Mouse (Mus musculus): ENCODE data around the gene Dpy30. TPM values are rescaled to one million over a fixed set of nuclear protein-coding genes. Genes with fewer than 3 reads are reported as not detected.
"Not testable (repeated sequence)": the region's sequence is repeated elsewhere in the genome, so short reads cannot be mapped to it uniquely, and the experiment has no call there.

The Dpy30 gene
- polyA plus RNA-seq, 1 experiment from 2014 or later = 207 TPM

DNA sequence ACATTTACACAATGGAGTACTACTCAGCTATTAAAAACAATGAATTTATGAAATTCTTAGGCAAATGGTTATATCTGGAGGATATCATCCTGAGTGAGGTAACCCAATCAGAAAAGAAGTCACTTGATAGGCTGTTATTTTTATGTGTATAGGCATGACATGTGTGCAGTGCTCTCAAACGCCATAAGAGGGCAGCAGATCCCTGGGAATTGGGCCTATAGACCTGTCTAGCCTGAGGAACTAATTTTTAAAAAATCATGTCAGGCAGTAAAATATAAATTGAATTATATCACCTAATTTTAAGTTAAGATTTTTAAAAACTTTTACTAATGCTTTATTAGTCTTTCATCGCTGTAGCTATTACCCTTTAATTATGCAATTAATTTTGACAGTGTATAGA lies 4.4 kb upstream of the Dpy30 start:
- not testable (repeated sequence) for H3K4me1 ChIP-seq (ENCODE audit: insufficient read depth); H3K27me3 ChIP-seq (ENCODE audit: insufficient read depth, low read length); H3K36me3 ChIP-seq (ENCODE audit: insufficient read depth); H3K4me3 ChIP-seq (ENCODE audit: low read depth, low read length); H3K4me2 ChIP-seq; H3K27ac ChIP-seq (ENCODE audit: low read depth); ATAC-seq (ENCODE audit: insufficient read depth); H3K9me3 ChIP-seq (ENCODE audit: low read depth, low read length); H3K9ac ChIP-seq
- TF ChIP-seq CTCF (IDR thresholded peaks at IDR 0.05; ENCODE audit: low read depth) = peak; percentile 63
- DNase-seq = peak; percentile 78
- 42% methylated on average over 2 of the region's 2 CpGs for WGBS

DNA sequence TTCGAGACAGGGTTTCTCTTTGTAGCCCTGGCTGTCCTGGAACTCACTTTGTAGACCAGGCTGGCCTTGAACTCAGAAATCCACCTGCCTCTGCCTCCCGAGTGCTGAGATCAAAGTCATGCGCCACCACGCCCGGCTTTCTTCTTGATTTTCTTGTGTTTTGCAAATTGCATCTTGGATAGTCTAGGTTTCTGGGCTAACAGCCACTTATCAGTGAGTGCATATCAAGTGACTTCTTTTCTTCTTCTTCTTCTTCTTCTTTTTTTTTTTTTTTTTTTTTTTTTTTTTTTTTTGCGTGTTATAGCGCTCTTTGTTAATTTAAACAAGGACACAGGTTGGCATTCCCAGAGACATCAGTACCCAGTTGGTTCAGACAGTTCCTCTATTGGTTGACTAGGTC lies 3.5 kb upstream of the Dpy30 start:
- H3K4me1 ChIP-seq (ENCODE audit: insufficient read depth); H3K27me3 ChIP-seq (ENCODE audit: insufficient read depth, low read length); DNase-seq; H3K36me3 ChIP-seq (ENCODE audit: insufficient read depth); ATAC-seq (ENCODE audit: insufficient read depth); H3K4me3 ChIP-seq (ENCODE audit: low read depth, low read length); H3K4me2 ChIP-seq; H3K27ac ChIP-seq (ENCODE audit: low read depth); H3K9me3 ChIP-seq (ENCODE audit: low read depth, low read length); H3K9ac ChIP-seq: not testable (repeated sequence)
- WGBS = 92% methylated on average over 7 of the region's 7 CpGs

DNA sequence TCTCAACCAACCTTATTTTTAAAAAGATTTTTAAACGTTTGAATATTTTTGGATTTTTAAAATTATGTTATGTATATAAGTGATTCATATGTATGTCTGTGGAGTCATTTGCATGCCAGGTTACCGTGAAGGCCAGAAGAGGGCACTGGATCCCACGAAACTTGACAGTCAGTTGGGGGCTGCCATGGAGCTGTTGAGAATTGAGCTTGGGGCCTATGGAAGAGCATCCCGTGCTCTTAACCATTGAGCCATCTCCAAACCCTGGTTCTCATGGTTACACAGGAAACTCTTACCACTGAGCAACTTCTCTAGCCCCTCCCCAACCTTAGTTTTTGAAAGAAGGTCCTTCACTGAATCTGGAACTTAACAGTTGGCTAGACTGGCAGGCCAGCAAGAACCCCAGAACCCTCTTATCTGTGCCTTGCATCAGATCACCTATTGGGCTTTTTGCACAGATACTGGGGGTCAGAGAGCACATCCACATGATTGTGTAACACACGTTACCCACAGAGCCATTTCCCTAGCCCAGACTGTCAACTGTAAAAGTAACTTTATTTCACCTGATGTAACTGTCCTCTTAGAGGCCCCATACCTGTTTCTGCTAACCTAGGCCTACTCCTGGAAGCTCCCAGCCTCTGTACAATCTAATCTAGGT lies 1.2 kb downstream of the Dpy30 start:
- no peak overlapping the region for H3K9ac ChIP-seq
- ATAC-seq (ENCODE audit: insufficient read depth) (no peak), DNase-seq (peak; percentile 49)
- H3K27ac ChIP-seq (ENCODE audit: low read depth) = no peak overlapping the region
- H3K9me3 ChIP-seq (ENCODE audit: low read depth, low read length) = no peaks in the 10 kb centered on the region
- H3K4me3 ChIP-seq (ENCODE audit: low read depth, low read length) = no peak overlapping the region
- TF ChIP-seq CTCF (IDR thresholded peaks at IDR 0.05; ENCODE audit: low read depth) = peak; percentile 27; the same call in 1 of the 2 replicates
- H3K4me2 ChIP-seq = no peak overlapping the region
- WGBS = 48% methylated on average over 5 of the region's 5 CpGs
- no peaks in the 10 kb centered on the region for H3K27me3 ChIP-seq (ENCODE audit: insufficient read depth, low read length)
- no peaks in the 10 kb centered on the region for H3K4me1 ChIP-seq (ENCODE audit: insufficient read depth)
- H3K36me3 ChIP-seq (ENCODE audit: insufficient read depth) = no peaks in the 10 kb centered on the region

DNA sequence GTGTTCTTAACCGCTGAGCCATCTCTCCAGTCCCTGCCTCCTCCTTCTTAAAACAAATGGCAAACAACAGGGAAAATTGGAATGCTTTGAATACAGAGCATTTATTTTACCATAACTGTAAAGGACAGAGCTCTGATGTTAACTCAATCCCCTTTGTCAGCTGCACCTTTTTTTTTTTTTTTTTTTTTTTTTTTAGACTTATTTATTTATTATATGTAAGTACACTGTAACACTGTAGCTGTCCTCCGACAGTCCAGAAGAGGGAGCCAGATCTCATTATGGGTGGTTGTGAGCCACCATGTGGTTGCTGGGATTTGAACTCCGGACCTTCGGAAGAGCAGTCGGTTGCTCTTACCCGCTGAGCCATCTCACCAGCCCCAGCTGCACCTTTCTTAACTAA lies 5.0 kb downstream of the Dpy30 start:
- Histone ChIP-seq H3K9ac (no peak overlapping the region), H3K9me3 (ENCODE audit: low read depth, low read length) (no peaks in the 10 kb centered on the region), H3K27me3 (ENCODE audit: insufficient read depth, low read length) (no peaks in the 10 kb centered on the region), H3K4me3 (ENCODE audit: low read depth, low read length) (no peak overlapping the region), H3K4me2 (no peak overlapping the region), H3K36me3 (ENCODE audit: insufficient read depth) (peaks cover 7% of the 10 kb centered on the region; the same call in 1 of the 2 replicates), H3K4me1 (ENCODE audit: insufficient read depth) (peaks cover 4% of the 10 kb centered on the region; the same call in 1 of the 2 replicates), H3K27ac (ENCODE audit: low read depth) (no peak overlapping the region)
- ATAC-seq (ENCODE audit: insufficient read depth) = no peak
- peak; percentile 8; the same call in 1 of the 2 replicates for TF ChIP-seq CTCF (IDR thresholded peaks at IDR 0.05; ENCODE audit: low read depth)
- DNase-seq = peak; percentile 28
- WGBS = 93% methylated on average over 6 of the region's 6 CpGs

DNA sequence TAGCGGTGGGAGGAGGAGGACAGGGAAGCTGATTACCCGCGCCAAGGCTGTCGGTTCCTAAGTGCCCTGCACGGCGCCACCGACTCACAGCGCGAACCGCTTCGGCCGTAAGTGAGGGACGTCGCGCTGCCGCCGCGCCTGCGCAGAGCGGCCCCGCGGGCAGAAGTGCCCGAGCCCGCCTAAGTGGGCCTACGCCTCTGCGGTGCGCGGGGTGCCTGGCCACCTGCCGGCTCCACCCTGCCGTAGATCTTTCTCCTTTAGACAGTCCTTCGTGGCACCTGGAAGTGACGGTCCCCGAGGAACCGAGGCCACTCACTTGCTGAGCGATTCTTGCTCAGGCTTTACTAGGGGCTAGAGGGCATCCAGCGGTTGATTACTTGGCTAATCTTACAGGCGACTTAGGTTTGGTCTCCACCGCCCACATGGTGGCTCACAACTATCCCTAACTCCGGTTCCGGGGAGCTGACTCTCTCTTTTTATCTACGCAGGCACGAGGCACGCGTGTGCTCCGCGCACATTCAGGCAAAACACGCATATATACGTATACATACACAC lies 7.4 kb downstream of the Dpy30 start:
- H3K27ac ChIP-seq (ENCODE audit: low read depth) = peak overlapping the region; percentile 83
- H3K9me3 ChIP-seq (ENCODE audit: low read depth, low read length) = no peaks in the 10 kb centered on the region
- TF ChIP-seq CTCF (IDR thresholded peaks at IDR 0.05; ENCODE audit: low read depth) = peak; percentile 24; the same call in 1 of the 2 replicates
- H3K36me3 ChIP-seq (ENCODE audit: insufficient read depth) = peaks cover 27% of the 10 kb centered on the region
- H3K27me3 ChIP-seq (ENCODE audit: insufficient read depth, low read length) = no peaks in the 10 kb centered on the region
- peak overlapping the region; percentile 65 for H3K4me2 ChIP-seq
- H3K9ac ChIP-seq = peak overlapping the region; percentile 84
- ATAC-seq (ENCODE audit: insufficient read depth) = peak; percentile 96
- peak overlapping the region; percentile 78 for H3K4me3 ChIP-seq (ENCODE audit: low read depth, low read length)
- peaks cover 4% of the 10 kb centered on the region; the same call in 1 of the 2 replicates for H3K4me1 ChIP-seq (ENCODE audit: insufficient read depth)
- under 1% methylated on average over 48 of the region's 48 CpGs for WGBS
- DNase-seq = peak; percentile 94

DNA sequence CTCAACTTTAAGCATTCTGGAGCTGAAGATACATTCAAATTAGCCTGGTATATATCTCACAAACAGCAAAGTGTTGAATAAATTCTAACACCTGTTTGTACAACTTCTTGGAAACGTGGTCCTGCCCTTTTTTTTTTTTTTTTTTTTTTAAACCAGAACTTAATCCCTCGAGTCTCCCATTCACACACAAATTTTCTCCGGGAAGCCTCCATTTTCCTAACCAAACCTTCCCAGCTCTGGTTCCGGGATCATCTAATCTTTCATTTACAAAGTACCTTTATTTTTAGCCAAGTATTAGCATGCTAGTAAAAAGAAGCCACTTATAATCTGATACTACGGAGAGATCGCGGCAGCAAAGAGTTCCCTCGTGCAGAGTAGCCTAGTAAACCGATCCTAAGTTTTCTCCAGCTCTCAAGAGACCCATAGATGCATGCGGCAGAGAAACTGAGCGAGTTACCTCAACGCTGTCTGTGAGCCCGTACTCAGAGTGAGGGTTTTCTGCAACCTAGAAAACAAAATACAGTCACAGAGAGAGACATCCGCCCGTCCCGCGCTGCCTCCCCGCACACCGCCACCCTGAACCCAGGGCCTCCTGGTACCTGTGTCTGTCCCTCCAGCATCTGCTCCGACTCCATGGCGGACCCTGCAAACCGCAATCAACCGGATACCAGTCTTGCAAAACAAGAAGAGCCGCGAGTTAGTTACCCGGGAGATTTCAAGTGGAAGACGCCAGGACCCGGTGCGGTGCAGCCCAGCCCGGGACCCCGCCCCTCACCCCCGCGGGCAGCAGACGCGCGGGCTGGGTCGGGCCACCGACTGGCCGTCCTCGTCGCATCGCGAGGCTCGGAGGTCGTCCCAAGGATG lies 8.1 kb downstream of the Dpy30 start:
- Histone ChIP-seq H3K9ac (peak overlapping the region; percentile 84), H3K36me3 (ENCODE audit: insufficient read depth) (peaks cover 32% of the 10 kb centered on the region), H3K4me3 (ENCODE audit: low read depth, low read length) (peak overlapping the region; percentile 78), H3K4me2 (peak overlapping the region; percentile 65), H3K27ac (ENCODE audit: low read depth) (peak overlapping the region; percentile 83), H3K9me3 (ENCODE audit: low read depth, low read length) (no peaks in the 10 kb centered on the region), H3K4me1 (ENCODE audit: insufficient read depth) (peaks cover 4% of the 10 kb centered on the region; the same call in 1 of the 2 replicates), H3K27me3 (ENCODE audit: insufficient read depth, low read length) (no peaks in the 10 kb centered on the region)
- DNase-seq = no peak
- ATAC-seq (ENCODE audit: insufficient read depth) = no peak; the same call in 1 of the 2 replicates
- WGBS = under 1% methylated on average over 45 of the region's 45 CpGs
- TF ChIP-seq CTCF (IDR thresholded peaks at IDR 0.05; ENCODE audit: low read depth) = no peak

DNA sequence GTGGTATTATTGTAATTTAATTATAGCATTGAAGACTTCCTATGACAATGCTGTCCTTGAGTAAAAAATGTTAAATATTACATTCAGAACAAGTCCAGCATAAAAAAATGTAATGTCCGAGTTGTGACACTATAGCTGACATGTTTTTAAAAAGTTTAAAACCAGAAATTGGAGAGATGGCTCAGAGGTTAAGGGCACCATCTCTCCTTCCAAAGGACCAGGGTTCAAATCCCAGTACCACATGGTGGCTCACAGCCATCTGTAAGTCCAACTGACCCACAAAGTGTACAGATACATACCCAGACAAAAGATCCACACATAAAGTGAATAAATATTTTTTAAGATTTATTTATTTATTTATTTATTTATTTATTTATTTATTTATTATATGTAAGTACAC lies 17.7 kb downstream of the Dpy30 start:
- ATAC-seq (ENCODE audit: insufficient read depth) (no peak), DNase-seq (no peak)
- Histone ChIP-seq H3K4me3 (ENCODE audit: low read depth, low read length) (no peak overlapping the region), H3K27me3 (ENCODE audit: insufficient read depth, low read length) (no peaks in the 10 kb centered on the region), H3K36me3 (ENCODE audit: insufficient read depth) (peaks cover 65% of the 10 kb centered on the region), H3K4me2 (no peak overlapping the region), H3K4me1 (ENCODE audit: insufficient read depth) (no peaks in the 10 kb centered on the region), H3K27ac (ENCODE audit: low read depth) (no peak overlapping the region), H3K9me3 (ENCODE audit: low read depth, low read length) (no peaks in the 10 kb centered on the region), H3K9ac (no peak overlapping the region)
- WGBS = 87% methylated on average over 1 of the region's 1 CpGs
- TF ChIP-seq CTCF (IDR thresholded peaks at IDR 0.05; ENCODE audit: low read depth) = no peak

All from lung, embryonic 14.5 days (tissue).